In the genomic region with DNA sequence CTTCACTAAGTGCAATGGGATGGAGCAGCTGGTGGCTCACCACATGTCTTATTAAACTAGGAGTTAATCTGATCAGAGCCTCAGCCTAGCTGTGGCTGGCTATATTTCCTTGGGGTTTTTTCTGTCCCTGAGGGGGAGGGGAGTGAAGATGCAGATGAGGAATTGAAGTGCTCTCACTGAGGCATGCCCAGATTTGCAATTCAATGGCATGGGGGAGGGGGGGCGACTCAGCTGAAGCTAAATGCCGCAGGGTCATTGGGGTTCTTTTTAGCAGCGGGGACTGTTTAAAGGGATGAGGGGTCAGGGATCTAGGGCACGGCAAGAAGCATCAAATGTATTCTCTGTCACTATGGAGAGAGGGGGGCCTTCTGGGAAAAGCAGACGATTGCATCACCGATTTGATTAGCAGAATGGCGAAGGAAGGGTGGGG, we compare ENCODE assay signal across 12 mouse cellular contexts.
A peak's percentile ranks its signal among the peaks of the same experiment; 100 is the strongest.
DNase-seq lines count a peak whose midpoint lies in the region; ATAC-seq lines count a peak whose summit lies in the region.
"Had no signal": no experiment of that assay in that cellular context is flagged by ENCODE, and none has a peak within 500 bp of the region (broad histone marks: within the 10 kb centered on the region; RNA-seq: fewer than 3 reads in every experiment).

No protein-coding gene starts in this region.

- no peaks in the 10 kb centered on the region for H3K27me3 ChIP-seq in heart, embryonic 11.5 days (ENCODE audit: control insufficient read depth, insufficient read depth, low read length)
- H3K27me3 ChIP-seq in forebrain, embryonic 15.5 days = no peaks in the 10 kb centered on the region
- H3K27me3 ChIP-seq in midbrain, embryonic 14.5 days (ENCODE audit: control insufficient read depth, insufficient read depth, low read length) = no peaks in the 10 kb centered on the region
- H3K27me3 ChIP-seq: limb, embryonic 13.5 days; megakaryocyte, embryonic 14.5 days had no signal

- DNase-seq in heart, adult 9 months (ENCODE audit: low spot score in 2 of 2) = no peak
- peak; percentile 77 for DNase-seq in WW6 (ENCODE audit: low read depth, low spot score)
- peak; percentile 88 for DNase-seq in midbrain, embryonic 14.5 days
- DNase-seq in adrenal gland, adult 2 months = no peak
- no peak for DNase-seq in urinary bladder, postnatal 10 days (ENCODE audit: low spot score)
- DNase-seq: adrenal gland, adult 8-10 months; heart, postnatal 36 days had no signal

- H3K27ac ChIP-seq in heart, embryonic 11.5 days (ENCODE audit: low read depth, low read length) = no peak overlapping the region
- peak overlapping the region; percentile 59; the same call in 1 of the 2 replicates for H3K27ac ChIP-seq in forebrain, embryonic 15.5 days (replicated peaks)
- peak overlapping the region; percentile 75 for H3K27ac ChIP-seq in midbrain, embryonic 14.5 days (replicated peaks; ENCODE audit: low read depth, low read length)
- H3K27ac ChIP-seq: limb, embryonic 13.5 days had no signal

- WGBS in heart, embryonic 11.5 days (ENCODE audit: insufficient replicate concordance) = 8% methylated on average over 7 of the region's 7 CpGs
- 2% methylated on average over 7 of the region's 7 CpGs for WGBS in forebrain, embryonic 15.5 days
- 1% methylated on average over 7 of the region's 7 CpGs for WGBS in midbrain, embryonic 14.5 days

- no peaks in the 10 kb centered on the region for H3K9me3 ChIP-seq in heart, embryonic 11.5 days (replicated peaks; ENCODE audit: control insufficient read depth, low read length)
- no peaks in the 10 kb centered on the region for H3K9me3 ChIP-seq in forebrain, embryonic 15.5 days
- H3K9me3 ChIP-seq in midbrain, embryonic 14.5 days (ENCODE audit: control insufficient read depth, low read length) = no peaks in the 10 kb centered on the region
- H3K9me3 ChIP-seq: limb, embryonic 13.5 days had no signal

- no peaks in the 10 kb centered on the region for H3K36me3 ChIP-seq in heart, embryonic 11.5 days (ENCODE audit: control insufficient read depth, insufficient read depth, low read length)
- H3K36me3 ChIP-seq in forebrain, embryonic 15.5 days = no peaks in the 10 kb centered on the region
- H3K36me3 ChIP-seq in midbrain, embryonic 14.5 days (ENCODE audit: control insufficient read depth, insufficient read depth, low read length) = no peaks in the 10 kb centered on the region
- H3K36me3 ChIP-seq: limb, embryonic 13.5 days had no signal

- peak overlapping the region; percentile 23; the same call in 1 of the 2 replicates for H3K4me2 ChIP-seq in heart, embryonic 11.5 days
- H3K4me2 ChIP-seq in forebrain, embryonic 15.5 days (replicated peaks) = peak overlapping the region; percentile 42
- H3K4me2 ChIP-seq in midbrain, embryonic 14.5 days (ENCODE audit: low read length) = peak overlapping the region; percentile 41
- H3K4me2 ChIP-seq: limb, embryonic 13.5 days had no signal

- ATAC-seq in heart, embryonic 11.5 days (replicated peaks; ENCODE audit: insufficient number of reproducible peaks, low FRiP score, low TSS enrichment) = no peak
- peak; percentile 93 for ATAC-seq in forebrain, embryonic 15.5 days (replicated peaks)
- ATAC-seq in midbrain, embryonic 14.5 days (ENCODE audit: low FRiP score, low TSS enrichment) = peak; percentile 94
- ATAC-seq in inflammation-experienced regulatory T-cells, adult 6 months = no peak

- no peak overlapping the region for H3K9ac ChIP-seq in heart, embryonic 11.5 days (ENCODE audit: low read depth, low read length)
- peak overlapping the region; percentile 19; the same call in 1 of the 2 replicates for H3K9ac ChIP-seq in forebrain, embryonic 15.5 days (replicated peaks)
- H3K9ac ChIP-seq in midbrain, embryonic 14.5 days (replicated peaks; ENCODE audit: low read length) = no peak overlapping the region; the same call in 1 of the 2 replicates
- H3K9ac ChIP-seq: limb, embryonic 13.5 days had no signal

- no peaks in the 10 kb centered on the region for H3K4me1 ChIP-seq in heart, embryonic 11.5 days (ENCODE audit: control insufficient read depth, insufficient read depth, low read length)
- peaks cover 12% of the 10 kb centered on the region for H3K4me1 ChIP-seq in forebrain, embryonic 15.5 days
- peaks cover 22% of the 10 kb centered on the region for H3K4me1 ChIP-seq in midbrain, embryonic 14.5 days (ENCODE audit: control insufficient read depth, insufficient read depth, low read length)
- H3K4me1 ChIP-seq: megakaryocyte, embryonic 14.5 days had no signal

- H3K4me3 ChIP-seq in heart, embryonic 11.5 days (ENCODE audit: low read depth, low read length) = no peak overlapping the region
- peak overlapping the region; percentile 30 for H3K4me3 ChIP-seq in forebrain, embryonic 15.5 days
- H3K4me3 ChIP-seq in midbrain, embryonic 14.5 days (replicated peaks; ENCODE audit: low read depth, low read length) = no peak overlapping the region
- H3K4me3 ChIP-seq: limb, embryonic 13.5 days; megakaryocyte, embryonic 14.5 days had no signal

Comparison
In these comparisons a context has a peak if more than half of its experiments do, and no peak if none do; other contexts are left out.
1. ATAC-seq: peak in forebrain, embryonic 15.5 days (single experiment) and midbrain, embryonic 14.5 days (single experiment); none in heart, embryonic 11.5 days (single experiment) and inflammation-experienced regulatory T-cells, adult 6 months (single experiment).
2. DNase-seq: peak in WW6 (single experiment) and midbrain, embryonic 14.5 days (single experiment); none in heart, adult 9 months (0 of 2), adrenal gland, adult 2 months (single experiment) and urinary bladder, postnatal 10 days (single experiment).
3. Peak in every context shown above with its lines, with median percentiles within 50 percentile points of each other: H3K4me2 ChIP-seq.